Mouse (Mus musculus): Measurements from ENCODE around the gene Cipc.

DNA sequence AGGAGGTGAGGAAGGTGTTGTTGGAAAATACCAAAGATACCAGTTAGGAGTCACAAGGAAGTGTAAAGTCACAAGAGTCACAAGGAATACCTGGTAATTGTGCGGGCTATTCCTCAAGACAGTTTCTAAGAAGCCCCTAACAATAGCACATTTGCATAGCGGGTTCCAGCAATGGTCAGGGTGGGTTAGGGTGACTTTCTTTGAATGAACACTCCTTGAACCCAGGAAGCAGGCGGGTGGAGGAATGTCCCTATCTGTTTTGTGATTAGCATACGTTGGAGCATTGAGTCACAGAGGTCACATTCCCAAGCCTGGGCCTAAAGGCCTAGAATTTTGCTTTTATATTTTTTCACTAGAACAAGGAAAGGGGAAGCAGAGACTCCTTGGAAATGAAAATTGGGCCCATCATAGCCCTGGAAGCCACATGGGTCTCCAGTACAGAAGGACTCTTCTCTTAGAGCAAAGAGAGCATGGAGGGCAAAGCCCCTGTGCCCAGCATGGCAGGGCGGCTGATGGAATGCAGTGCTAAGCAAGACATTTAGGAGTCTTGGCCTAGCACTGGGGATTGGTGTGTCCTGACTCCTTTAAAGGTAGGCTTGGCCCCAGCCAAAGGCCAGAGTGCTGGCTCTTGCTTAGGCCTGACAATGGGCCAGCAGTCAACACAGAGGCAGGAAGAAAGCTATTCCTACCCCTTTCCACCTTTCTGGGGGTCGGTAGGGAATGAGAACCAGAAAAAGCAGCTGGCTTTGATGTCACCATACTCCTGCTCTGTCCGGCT, 29.9 kb upstream of the Cipc start:
- no peak for TF ChIP-seq GATA1 (IDR thresholded peaks at IDR 0.05; ENCODE audit: borderline replicate concordance, low read length)
- TF ChIP-seq FLI1 (IDR thresholded peaks at IDR 0.05; ENCODE audit: low read length), result no peak

All from megakaryocyte, embryonic 14.5 days (primary cell).